Comparison of ENCODE assay signal across 7 mouse cellular contexts in the genomic region with DNA sequence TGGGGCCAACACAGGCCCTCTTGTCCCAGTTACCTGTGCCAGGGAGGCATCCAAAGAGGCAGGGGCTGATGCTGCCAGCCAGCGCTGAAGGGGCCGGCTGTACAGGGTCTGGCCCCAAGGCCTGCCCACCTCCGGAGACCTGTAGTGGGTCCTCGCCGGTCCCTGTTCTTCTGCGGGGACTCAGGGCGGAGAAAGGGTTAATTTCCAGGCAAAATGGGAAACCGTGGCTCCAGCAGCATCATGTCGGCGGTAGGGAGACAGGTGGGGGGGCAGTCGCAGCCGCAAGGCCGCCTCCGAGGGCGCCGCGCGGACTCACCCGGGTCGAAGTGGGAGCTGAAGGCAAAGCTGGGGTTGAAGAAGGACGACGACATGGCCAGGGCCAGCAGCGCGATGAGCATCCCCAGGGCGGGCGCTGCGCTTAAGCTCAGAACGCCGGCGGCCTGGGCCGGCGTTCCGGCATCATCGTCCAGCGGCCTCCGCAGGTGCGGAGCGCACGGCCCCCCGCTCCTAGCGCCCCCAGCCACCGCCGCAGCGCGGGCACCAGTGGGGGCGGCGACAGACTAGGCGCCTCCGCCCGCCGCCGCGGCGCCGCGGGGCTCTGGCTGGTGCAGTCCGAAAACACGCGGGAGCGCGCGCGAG. TPM values are rescaled to one million over a fixed set of nuclear protein-coding genes. Genes with fewer than 3 reads are reported as not detected.
DNase-seq lines count a peak whose midpoint lies in the region; ATAC-seq and TF ChIP-seq lines count a peak whose summit lies in the region.

A gene (minus strand): TSS at position 615 of the 639 bp plus-strand sequence.

- H3K27ac ChIP-seq in liver, adult 2 months (replicated peaks; ENCODE audit: insufficient read depth, low read depth, low read length) = no peak within 1 kb of the TSS
- peak within 1 kb of the TSS; percentile 83 for H3K27ac ChIP-seq in forebrain, embryonic 15.5 days (replicated peaks)
- peak within 1 kb of the TSS; percentile 90 for H3K27ac ChIP-seq in neural tube, embryonic 13.5 days (replicated peaks)

- H3K4me2 ChIP-seq in forebrain, embryonic 15.5 days (replicated peaks) = peak within 1 kb of the TSS; percentile 92
- peak within 1 kb of the TSS; percentile 83 for H3K4me2 ChIP-seq in neural tube, embryonic 13.5 days

- H3K79me2 ChIP-seq in liver, adult 2 months (ENCODE audit: control insufficient read depth, insufficient read depth, low read length) = no peaks in the 10 kb centered on the region

- H3K4me3 ChIP-seq in liver, adult 2 months (ENCODE audit: insufficient read depth, low read depth, low read length) = peak within 1 kb of the TSS; percentile 40; the same call in 1 of the 2 replicates
- H3K4me3 ChIP-seq in forebrain, embryonic 15.5 days = peak within 1 kb of the TSS; percentile 59
- peak within 1 kb of the TSS; percentile 69 for H3K4me3 ChIP-seq in neural tube, embryonic 13.5 days

- no peak for TF ChIP-seq CTCF in liver, adult 2 months (IDR thresholded peaks at IDR 0.05; ENCODE audit: low read depth, low read length)
- TF ChIP-seq CTCF in brain, embryonic 14.5 days (IDR thresholded peaks at IDR 0.05; ENCODE audit: borderline replicate concordance, extremely low read depth, insufficient read depth, insufficient read length) = no peak

- no peak for DNase-seq in liver, adult 2 months (ENCODE audit: extremely low read depth, low read depth, low spot score)
- DNase-seq in liver = no peak
- DNase-seq in brain, embryonic 14.5 days (ENCODE audit: low read depth) = peak; percentile 72
- peak in 1 of 2 experiments; percentile 31 for DNase-seq in left cerebral cortex, postnatal 25 days (ENCODE audit: low spot score in 2 of 2)
- no peak for DNase-seq in frontal cortex, postnatal 25 days (ENCODE audit: low spot score in 2 of 2)

- 5% methylated on average over 63 of the region's 63 CpGs for WGBS in liver, adult 2 months
- 0% methylated on average over 63 of the region's 63 CpGs for WGBS in forebrain, embryonic 15.5 days
- 1% methylated on average over 50 of the region's 63 CpGs for WGBS in neural tube, embryonic 13.5 days

- TF ChIP-seq POLR2A in liver, adult 2 months (IDR thresholded peaks at IDR 0.05; ENCODE audit: extremely low read depth, insufficient read depth, low read length) = no peak
- 0 out of 2 replicates have a peak, but pooled peaks have one; percentile 38 for TF ChIP-seq POLR2A in brain, embryonic 14.5 days (IDR thresholded peaks at IDR 0.05; ENCODE audit: borderline replicate concordance, extremely low read depth, insufficient read depth, insufficient read length, poor library complexity, severe bottlenecking)

- no peaks in the 10 kb centered on the region for H3K9me3 ChIP-seq in forebrain, embryonic 15.5 days
- no peaks in the 10 kb centered on the region for H3K9me3 ChIP-seq in neural tube, embryonic 13.5 days

- H3K27me3 ChIP-seq in liver, adult 2 months (ENCODE audit: control insufficient read depth, insufficient read depth, low read length) = peaks cover 5% of the 10 kb centered on the region; the same call in 1 of the 2 replicates
- H3K27me3 ChIP-seq in forebrain, embryonic 15.5 days = no peaks in the 10 kb centered on the region
- peaks cover 25% of the 10 kb centered on the region for H3K27me3 ChIP-seq in neural tube, embryonic 13.5 days

- peaks cover 3% of the 10 kb centered on the region; the same call in 1 of the 2 replicates for H3K4me1 ChIP-seq in liver, adult 2 months (ENCODE audit: control insufficient read depth, insufficient read depth, low read length)
- H3K4me1 ChIP-seq in forebrain, embryonic 15.5 days = peaks cover 59% of the 10 kb centered on the region
- peaks cover 70% of the 10 kb centered on the region for H3K4me1 ChIP-seq in neural tube, embryonic 13.5 days (replicated peaks)

- peak; percentile 18; the same call in 1 of the 2 replicates for ATAC-seq in forebrain, embryonic 15.5 days (replicated peaks)
- ATAC-seq in neural tube, embryonic 13.5 days (ENCODE audit: low read depth) = peak; percentile 12; the same call in 1 of the 2 replicates

- H3K36me3 ChIP-seq in liver, adult 2 months (ENCODE audit: control insufficient read depth, insufficient read depth, low read length) = no peaks in the 10 kb centered on the region
- H3K36me3 ChIP-seq in forebrain, embryonic 15.5 days = no peaks in the 10 kb centered on the region
- H3K36me3 ChIP-seq in neural tube, embryonic 13.5 days = no peaks in the 10 kb centered on the region

- intact Hi-C loops in left cerebral cortex, postnatal 25 days (cut with DNase I) = loop anchor here (2.0 kb wide), 1 partner anchor 34 kb away; no protein-coding TSS in a partner anchor

- peak within 1 kb of the TSS; percentile 16 for H3K9ac ChIP-seq in liver, adult 2 months (ENCODE audit: low read depth, low read length)
- peak within 1 kb of the TSS; percentile 74 for H3K9ac ChIP-seq in forebrain, embryonic 15.5 days (replicated peaks)
- peak within 1 kb of the TSS; percentile 89 for H3K9ac ChIP-seq in neural tube, embryonic 13.5 days

RNA-seq across cellular contexts. Expression of the gene that starts here (rescaled TPM):
- total RNA-seq in liver, adult 2 months (2014; rRNA removed) = 1.0 and 1.2 TPM in 2 replicates
- 2.0 and 2.6 TPM in 2 replicates for polyA plus RNA-seq in liver, adult 2 months (2012; rRNA removed)
- polyA plus RNA-seq in brain, embryonic 14.5 days (2012; rRNA removed) = 54.8 and 71.1 TPM in 2 replicates
- 21.9 and 22.5 TPM in 2 replicates for polyA plus RNA-seq in forebrain, embryonic 15.5 days (2015; fragmentation: Nextera tagmentation; extraction: Ambion mirVana)
- 100 to 1,000 TPM; 189 to 195 TPM for total RNA-seq in left cerebral cortex, postnatal 25 days (2021)
- 28.2 and 34.2 TPM in 2 replicates for polyA plus RNA-seq in neural tube, embryonic 13.5 days (2015; fragmentation: Nextera tagmentation; extraction: Ambion mirVana)

Comparison
In these comparisons a context has a peak if more than half of its experiments do, and no peak if none do; other contexts are left out.
1. RNA of the gene that starts here (total RNA-seq): 189 to 195 TPM in left cerebral cortex, postnatal 25 days; 1.0 to 1.2 TPM in liver, adult 2 months; every median in the first group is over 10 times any median in the second.
2. H3K9ac ChIP-seq: peak in every context shown above with its lines; median percentile 89 in neural tube, embryonic 13.5 days; 74 in forebrain, embryonic 15.5 days; 16 in liver, adult 2 months.
3. Peak in every context shown above with its lines, with median percentiles within 50 percentile points of each other: H3K4me3 ChIP-seq.